14 mouse cellular contexts compared by ENCODE assay signal in the genomic region with DNA sequence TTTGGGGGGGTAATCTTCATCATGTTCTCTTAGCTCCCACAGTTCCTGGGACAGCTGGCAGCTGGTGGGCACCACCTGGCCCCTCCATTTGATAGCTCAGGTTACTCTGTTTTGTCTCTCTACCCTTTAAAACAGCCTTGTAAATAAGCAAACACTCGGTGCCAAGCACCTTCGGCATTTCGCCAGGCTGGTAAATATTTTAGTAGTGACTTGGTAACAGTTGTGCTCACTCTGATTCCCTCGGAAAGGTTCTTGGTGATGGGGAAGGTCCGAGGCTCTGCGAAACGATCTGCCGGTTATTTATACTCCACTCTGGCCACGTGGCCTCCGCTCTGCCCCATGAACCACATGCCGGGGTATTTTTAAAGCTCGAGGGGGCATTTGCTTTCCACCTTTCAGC.
DNase-seq lines count a peak whose midpoint lies in the region; ATAC-seq and TF ChIP-seq lines count a peak whose summit lies in the region.
"Had no signal": no experiment of that assay in that cellular context is flagged by ENCODE, and none has a peak within 500 bp of the region (broad histone marks: within the 10 kb centered on the region; RNA-seq: fewer than 3 reads in every experiment).

No protein-coding gene starts in this region.

- H3K4me2 ChIP-seq in kidney, embryonic 14.5 days (replicated peaks; ENCODE audit: low read depth, low read length), result no peak overlapping the region
- H3K4me2 ChIP-seq: liver, embryonic 12.5 days; midbrain, embryonic 15.5 days; stomach, embryonic 15.5 days had no signal

- H3K9ac ChIP-seq in kidney, embryonic 14.5 days (ENCODE audit: low read depth, low read length), result no peak overlapping the region
- H3K9ac ChIP-seq: liver, embryonic 12.5 days; midbrain, embryonic 15.5 days; stomach, embryonic 15.5 days had no signal

- H3K9me3 ChIP-seq in kidney, embryonic 14.5 days (ENCODE audit: control insufficient read depth, low read length), result no peaks in the 10 kb centered on the region
- H3K9me3 ChIP-seq: liver, embryonic 12.5 days; midbrain, embryonic 15.5 days; stomach, embryonic 15.5 days had no signal

- peak; percentile 39 for DNase-seq in adrenal gland, postnatal 14 days
- no peak for DNase-seq in adrenal gland, postnatal 4 days (ENCODE audit: low spot score in 2 of 2)
- DNase-seq in kidney, adult 2 months, result peak; percentile 47
- peak; percentile 50 for DNase-seq in large intestine, adult 2 months (ENCODE audit: low read depth, low spot score)
- DNase-seq in lung, postnatal 36 days, result peak; percentile 91
- no peak for DNase-seq in frontal cortex, adult 2 months (ENCODE audit: extremely low spot score in 1 of 2, low spot score in 1 of 2)
- no peak for DNase-seq in layer of hippocampus, postnatal 10 days (ENCODE audit: low spot score in 2 of 2)
- DNase-seq: B cell, adult 2 months; embryo, embryonic 11 days had no signal

- H3K27ac ChIP-seq in kidney, adult 2 months (ENCODE audit: insufficient read depth, low read depth, low read length), result no peak overlapping the region
- no peak overlapping the region for H3K27ac ChIP-seq in kidney, embryonic 14.5 days (ENCODE audit: low read depth, low read length)
- H3K27ac ChIP-seq: liver, embryonic 12.5 days; midbrain, embryonic 15.5 days; stomach, embryonic 15.5 days had no signal

- no peak for ATAC-seq in kidney, embryonic 14.5 days (ENCODE audit: low FRiP score, low TSS enrichment)
- ATAC-seq: intestine, postnatal 0 days; liver, embryonic 12.5 days; midbrain, embryonic 15.5 days had no signal

- no peaks in the 10 kb centered on the region for H3K27me3 ChIP-seq in kidney, adult 2 months (replicated peaks; ENCODE audit: control insufficient read depth, insufficient read depth, low read length)
- H3K27me3 ChIP-seq in kidney, embryonic 14.5 days (ENCODE audit: control insufficient read depth, insufficient read depth, low read length), result no peaks in the 10 kb centered on the region
- H3K27me3 ChIP-seq: stomach, embryonic 15.5 days had no signal

- no peak for TF ChIP-seq CTCF in kidney, adult 2 months (conservative IDR thresholded peaks at IDR 0.05; ENCODE audit: insufficient read depth, insufficient read length, low read depth, low read length)

- H3K36me3 ChIP-seq in kidney, adult 2 months (ENCODE audit: control insufficient read depth, insufficient read depth, low read length), result no peaks in the 10 kb centered on the region
- no peaks in the 10 kb centered on the region for H3K36me3 ChIP-seq in kidney, embryonic 14.5 days (ENCODE audit: control insufficient read depth, insufficient read depth, low read length)
- H3K36me3 ChIP-seq: liver, embryonic 12.5 days; midbrain, embryonic 15.5 days; stomach, embryonic 15.5 days had no signal

- peaks cover 5% of the 10 kb centered on the region; the same call in 1 of the 2 replicates for H3K4me1 ChIP-seq in kidney, adult 2 months (ENCODE audit: control insufficient read depth, insufficient read depth, low read length)
- peaks cover 17% of the 10 kb centered on the region for H3K4me1 ChIP-seq in kidney, embryonic 14.5 days (ENCODE audit: control insufficient read depth, insufficient read depth, low read length)

- no peak for TF ChIP-seq POLR2A in kidney, adult 2 months (IDR thresholded peaks at IDR 0.05; ENCODE audit: low read depth, low read length)

- no peak overlapping the region for H3K4me3 ChIP-seq in kidney, adult 2 months (ENCODE audit: insufficient read depth, low read depth, low read length)
- no peak overlapping the region for H3K4me3 ChIP-seq in kidney, embryonic 14.5 days (ENCODE audit: low read length)
- H3K4me3 ChIP-seq: liver, embryonic 12.5 days; midbrain, embryonic 15.5 days; stomach, embryonic 15.5 days had no signal

- WGBS in kidney, adult 2 months, result 41% methylated on average over 12 of the region's 12 CpGs
- WGBS in kidney, embryonic 14.5 days, result 41% methylated on average over 12 of the region's 12 CpGs
- WGBS in large intestine, adult 2 months, result 30% methylated on average over 12 of the region's 12 CpGs

Comparison
In these comparisons a context has a peak if more than half of its experiments do, and no peak if none do; other contexts are left out.
1. DNase-seq: peak in adrenal gland, postnatal 14 days (single experiment), kidney, adult 2 months (single experiment), large intestine, adult 2 months (single experiment) and lung, postnatal 36 days (single experiment); none in adrenal gland, postnatal 4 days (0 of 2), frontal cortex, adult 2 months (0 of 2) and layer of hippocampus, postnatal 10 days (0 of 2).